ENCODE assay signal across 8 mouse cellular contexts in the genomic region with DNA sequence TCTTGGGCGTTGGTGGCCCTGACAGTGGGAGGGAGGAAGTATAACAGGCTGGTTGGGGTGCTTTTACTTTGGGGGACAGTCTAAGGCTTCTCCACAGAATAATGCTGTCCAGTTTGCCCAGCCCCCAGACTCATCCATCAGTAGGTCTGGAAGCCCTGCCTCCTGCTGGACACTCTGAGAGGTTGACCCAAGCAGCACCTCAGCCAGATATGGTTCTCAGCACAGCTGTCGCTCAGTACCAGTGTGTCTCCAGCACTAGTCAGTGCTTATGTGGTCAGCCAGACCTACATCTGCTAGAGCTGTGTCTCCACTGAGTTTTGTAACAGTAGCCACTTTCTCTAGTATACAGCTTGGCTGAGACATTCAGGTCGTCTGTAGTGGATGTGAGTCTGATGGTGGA. TPM values are rescaled to one million over a fixed set of nuclear protein-coding genes. Genes with fewer than 3 reads are reported as not detected.
DNase-seq lines count a peak whose midpoint lies in the region; ATAC-seq lines count a peak whose summit lies in the region.

No protein-coding gene starts in this region.

- H3K27ac ChIP-seq in heart, embryonic 11.5 days (ENCODE audit: low read depth, low read length) = no peak overlapping the region
- H3K27ac ChIP-seq in embryonic facial prominence, embryonic 15.5 days (replicated peaks) = no peak overlapping the region
- 0 out of 2 replicates have a peak overlapping the region, but pooled peaks have one; percentile 32 for H3K27ac ChIP-seq in intestine, embryonic 15.5 days
- no peak overlapping the region for H3K27ac ChIP-seq in neural tube, embryonic 11.5 days (ENCODE audit: low read depth, low read length)

- peaks cover 25% of the 10 kb centered on the region for H3K4me1 ChIP-seq in heart, embryonic 11.5 days (ENCODE audit: control insufficient read depth, insufficient read depth, low read length)
- H3K4me1 ChIP-seq in embryonic facial prominence, embryonic 15.5 days = peaks cover 30% of the 10 kb centered on the region
- peaks cover 31% of the 10 kb centered on the region for H3K4me1 ChIP-seq in intestine, embryonic 15.5 days (replicated peaks)
- peaks cover 14% of the 10 kb centered on the region for H3K4me1 ChIP-seq in neural tube, embryonic 11.5 days (ENCODE audit: control insufficient read depth, insufficient read depth, low read length)

- no peaks in the 10 kb centered on the region for H3K9me3 ChIP-seq in heart, embryonic 11.5 days (replicated peaks; ENCODE audit: control insufficient read depth, low read length)
- no peaks in the 10 kb centered on the region for H3K9me3 ChIP-seq in embryonic facial prominence, embryonic 15.5 days (replicated peaks)
- no peaks in the 10 kb centered on the region for H3K9me3 ChIP-seq in intestine, embryonic 15.5 days
- H3K9me3 ChIP-seq in neural tube, embryonic 11.5 days (ENCODE audit: control insufficient read depth, low read length) = no peaks in the 10 kb centered on the region

- H3K4me3 ChIP-seq in heart, embryonic 11.5 days (ENCODE audit: low read depth, low read length) = peak overlapping the region; percentile 23; the same call in 1 of the 2 replicates
- no peak overlapping the region for H3K4me3 ChIP-seq in embryonic facial prominence, embryonic 15.5 days (replicated peaks)
- 0 out of 2 replicates have a peak overlapping the region, but pooled peaks have one; percentile 9 for H3K4me3 ChIP-seq in intestine, embryonic 15.5 days (replicated peaks)
- no peak overlapping the region for H3K4me3 ChIP-seq in neural tube, embryonic 11.5 days (ENCODE audit: low read depth, low read length)

- no peak for ATAC-seq in heart, embryonic 11.5 days (replicated peaks; ENCODE audit: insufficient number of reproducible peaks, low FRiP score, low TSS enrichment)
- no peak for ATAC-seq in embryonic facial prominence, embryonic 15.5 days (ENCODE audit: insufficient number of reproducible peaks, low FRiP score, low TSS enrichment, low read depth)
- ATAC-seq in intestine, embryonic 15.5 days = no peak
- ATAC-seq in neural tube, embryonic 11.5 days (ENCODE audit: insufficient read depth, low FRiP score, low TSS enrichment) = peak; percentile 45
- no peak for ATAC-seq in megakaryocyte-erythroid progenitor cell, adult 5-6 weeks (replicated peaks; ENCODE audit: low FRiP score, low TSS enrichment, poor library complexity, severe bottlenecking)

- 21% methylated on average over 3 of the region's 3 CpGs for WGBS in heart, embryonic 11.5 days (ENCODE audit: insufficient replicate concordance)
- WGBS in embryonic facial prominence, embryonic 15.5 days = 16% methylated on average over 3 of the region's 3 CpGs
- 26% methylated on average over 3 of the region's 3 CpGs for WGBS in intestine, embryonic 15.5 days
- WGBS in neural tube, embryonic 11.5 days = 18% methylated on average over 3 of the region's 3 CpGs

- H3K9ac ChIP-seq in heart, embryonic 11.5 days (ENCODE audit: low read depth, low read length) = no peak overlapping the region
- no peak overlapping the region for H3K9ac ChIP-seq in embryonic facial prominence, embryonic 15.5 days
- H3K9ac ChIP-seq in intestine, embryonic 15.5 days = peak overlapping the region; percentile 20; the same call in 1 of the 2 replicates
- no peak overlapping the region for H3K9ac ChIP-seq in neural tube, embryonic 11.5 days (ENCODE audit: low read length)

- peak overlapping the region; percentile 50 for H3K4me2 ChIP-seq in heart, embryonic 11.5 days
- H3K4me2 ChIP-seq in embryonic facial prominence, embryonic 15.5 days (replicated peaks) = peak overlapping the region; percentile 46
- H3K4me2 ChIP-seq in intestine, embryonic 15.5 days (replicated peaks) = peak overlapping the region; percentile 54
- H3K4me2 ChIP-seq in neural tube, embryonic 11.5 days (ENCODE audit: low read depth) = peak overlapping the region; percentile 13

- H3K36me3 ChIP-seq in heart, embryonic 11.5 days (ENCODE audit: control insufficient read depth, insufficient read depth, low read length) = peaks cover 8% of the 10 kb centered on the region; the same call in 1 of the 2 replicates
- peaks cover 11% of the 10 kb centered on the region for H3K36me3 ChIP-seq in embryonic facial prominence, embryonic 15.5 days
- no peaks in the 10 kb centered on the region for H3K36me3 ChIP-seq in intestine, embryonic 15.5 days
- H3K36me3 ChIP-seq in neural tube, embryonic 11.5 days (ENCODE audit: control insufficient read depth, insufficient read depth, low read length) = peaks cover 7% of the 10 kb centered on the region

- DNase-seq in heart, adult 8-10 months (ENCODE audit: low spot score) = no peak
- no peak for DNase-seq in neural tube, embryonic 11.5 days (ENCODE audit: low spot score)
- no peak for DNase-seq in testis, postnatal 10 days (ENCODE audit: low spot score)
- no peak for DNase-seq in layer of hippocampus, postnatal 25 days (ENCODE audit: extremely low spot score in 1 of 2, low spot score in 1 of 2)

- H3K27me3 ChIP-seq in heart, embryonic 11.5 days (ENCODE audit: control insufficient read depth, insufficient read depth, low read length) = 0 out of 2 replicates have a peak, but pooled peaks cover 4% of the 10 kb centered on the region
- H3K27me3 ChIP-seq in embryonic facial prominence, embryonic 15.5 days = peaks cover 9% of the 10 kb centered on the region
- H3K27me3 ChIP-seq in intestine, embryonic 15.5 days (replicated peaks) = no peaks in the 10 kb centered on the region
- H3K27me3 ChIP-seq in neural tube, embryonic 11.5 days (ENCODE audit: control insufficient read depth, insufficient read depth, low read length) = 0 out of 2 replicates have a peak, but pooled peaks cover 7% of the 10 kb centered on the region

RNA-seq across cellular contexts. Expression of gene Notch3, which starts 48.2 kb away (rescaled TPM):
- 6.8 and 6.9 TPM in 2 replicates for polyA plus RNA-seq in heart, embryonic 11.5 days (2014; fragmentation: Nextera tagmentation; extraction: Ambion mirVana)
- total RNA-seq in heart, adult 8-10 months (2022) = 10 to 100 TPM; 18.6 to 24.9 (median 21.6) TPM
- 18.3 and 19.4 TPM in 2 replicates for polyA plus RNA-seq in embryonic facial prominence, embryonic 15.5 days (2015; fragmentation: Nextera tagmentation; extraction: Ambion mirVana)
- polyA plus RNA-seq in intestine, embryonic 15.5 days (2015; fragmentation: Nextera tagmentation; extraction: Ambion mirVana) = 8.1 and 8.3 TPM in 2 replicates
- polyA plus RNA-seq in neural tube, embryonic 11.5 days (2014; fragmentation: Nextera tagmentation; extraction: Ambion mirVana) = 19.1 and 19.8 TPM in 2 replicates
- total RNA-seq in layer of hippocampus, postnatal 25 days (2021) = 10 to 100 TPM in 1 of 2 experiments, 1 to 10 TPM in 1; 7.0 to 10.3 TPM
- total RNA-seq in megakaryocyte-erythroid progenitor cell, adult 5-6 weeks (2014; fragmentation: Nextera tagmentation) = not detected in 2 replicates
- total RNA-seq in megakaryocyte-erythroid progenitor cell, adult 5-6 weeks (2017) = 0.04 TPM in 1 of 2 replicates, not detected in the other

Comparison
In these comparisons a context has a peak if more than half of its experiments do, and no peak if none do; other contexts are left out.
1. H3K4me3 ChIP-seq: peak in heart, embryonic 11.5 days (single experiment) and intestine, embryonic 15.5 days (single experiment); none in embryonic facial prominence, embryonic 15.5 days (single experiment) and neural tube, embryonic 11.5 days (single experiment).
2. Peak in every context shown above with its lines, with median percentiles within 50 percentile points of each other: H3K4me2 ChIP-seq.